Mouse (Mus musculus): ENCODE measurements around the gene Tbc1d10a.

GRCm38 (mm10) chr11:4186486-4187317, at the start of gene Tbc1d10a:
- peak; percentile 82 for TF ChIP-seq POLR2A (IDR thresholded peaks at IDR 0.05; ENCODE audit: low read depth, low read length)
- no peak for TF ChIP-seq CTCF (IDR thresholded peaks at IDR 0.05; ENCODE audit: borderline replicate concordance, insufficient read depth, low read length)

Measured in embryonic fibroblast, embryonic 13.5 days (primary cell).